Mouse (Mus musculus): Measurements from ENCODE around the gene Trp53inp2.

DNA sequence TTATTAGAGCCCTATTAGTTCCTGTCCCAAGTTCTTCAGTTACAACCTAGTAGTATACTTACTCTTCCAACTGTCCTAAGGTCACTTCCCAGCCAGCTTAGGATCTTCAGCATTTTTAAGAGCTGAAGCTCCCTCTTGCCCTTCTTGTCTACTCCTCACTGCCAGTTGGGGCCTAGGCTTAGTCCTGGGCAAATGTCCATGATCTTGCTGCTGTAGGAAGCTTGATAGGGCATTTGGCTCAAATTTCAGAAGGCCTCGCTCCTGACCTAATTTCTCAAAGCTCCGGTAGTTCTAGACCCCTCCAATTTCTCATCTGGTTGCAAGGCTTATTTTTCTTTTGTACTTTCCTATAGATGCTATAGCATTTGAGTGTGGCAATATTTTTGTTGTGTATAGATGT is 7.7 kb downstream of the Trp53inp2 start:
- TF ChIP-seq CTCF (IDR thresholded peaks at IDR 0.05; ENCODE audit: extremely low read depth, insufficient read depth, low read length) (no peak), POLR2A (IDR thresholded peaks at IDR 0.05; ENCODE audit: extremely low read depth, insufficient read depth, low read length) (no peak)

Measured in cortical plate, adult 2 months (tissue).